Comparison of ENCODE assay signal across 17 mouse cellular contexts in genomic region chr2:169116841-169117240, GRCm38 (mm10).
"Had no signal": no experiment of that assay in that cellular context is flagged by ENCODE, and none has a peak within 500 bp of the region (broad histone marks: within the 10 kb centered on the region; RNA-seq: fewer than 3 reads in every experiment).

No protein-coding gene starts in this region.

- DNase-seq: kidney, adult 2 months; layer of hippocampus, adult 9-11 months; liver, postnatal 0 days; lung, postnatal 10 days; lung, postnatal 4 days; right cerebral cortex, postnatal 25 days; thymus, adult 18-20 months; thymus, postnatal 36 days had no signal

- H3K27ac ChIP-seq: kidney, postnatal 0 days; layer of hippocampus, adult 2 months; limb, embryonic 12.5 days; limb, embryonic 15.5 days; liver, embryonic 14.5 days; lung, embryonic 15.5 days had no signal

- H3K9me3 ChIP-seq: limb, embryonic 12.5 days; limb, embryonic 15.5 days; lung, embryonic 15.5 days had no signal

- H3K4me1 ChIP-seq: limb, embryonic 15.5 days; lung, embryonic 15.5 days had no signal

- H3K9ac ChIP-seq: limb, embryonic 12.5 days; limb, embryonic 15.5 days; liver, embryonic 14.5 days; liver, postnatal 0 days; lung, embryonic 15.5 days had no signal

- H3K36me3 ChIP-seq: limb, embryonic 12.5 days; limb, embryonic 15.5 days; lung, embryonic 15.5 days had no signal

- H3K4me3 ChIP-seq: layer of hippocampus, adult 2 months; limb, embryonic 12.5 days; limb, embryonic 15.5 days; lung, embryonic 15.5 days had no signal

- H3K4me2 ChIP-seq: limb, embryonic 12.5 days; limb, embryonic 15.5 days; liver, embryonic 11.5 days; lung, embryonic 15.5 days had no signal

- H3K27me3 ChIP-seq: limb, embryonic 15.5 days; lung, embryonic 15.5 days had no signal

- ATAC-seq: intestine, postnatal 0 days; liver, postnatal 0 days; midbrain, embryonic 16.5 days had no signal
